Mouse (Mus musculus) kidney, adult 11 months (tissue): Measurements from ENCODE around the gene Zfp866.

Source experiments
- DNase-seq: peaks from one replicate; pipeline ENCODE4 v3.0.0; 2022

Gene Zfp866

DNA sequence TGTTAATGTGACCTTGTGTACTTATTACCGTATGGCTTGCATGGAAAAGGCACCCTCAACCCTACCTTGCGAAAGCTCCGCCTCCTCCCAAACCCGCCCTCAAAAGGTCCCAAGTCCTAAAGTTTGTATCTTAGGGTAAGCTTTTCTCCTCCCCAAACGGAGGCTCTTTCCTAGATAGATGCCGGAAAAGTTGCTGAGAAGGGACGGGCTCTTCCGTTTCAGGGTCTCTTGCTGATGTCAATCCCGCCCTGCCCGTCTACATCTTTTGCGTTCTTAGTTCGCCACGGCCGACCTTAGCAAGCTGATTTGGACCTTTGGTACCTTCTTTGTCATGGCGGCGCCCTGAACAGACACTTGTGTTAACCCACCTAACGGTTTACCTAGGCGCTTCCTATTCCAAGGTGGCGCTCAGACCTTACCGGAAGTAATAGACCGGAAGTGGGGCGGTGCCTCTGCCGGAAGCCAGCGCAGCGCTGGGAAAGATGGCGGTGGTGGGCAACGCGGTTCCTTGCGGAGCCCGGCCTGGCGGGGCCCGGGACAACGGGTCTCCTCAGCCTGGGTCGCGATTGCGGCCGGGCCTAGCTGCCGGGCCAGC lies at the start of gene Zfp866, which contains the start of gene Atp13a1:
TSS of gene Zfp866 (minus strand) at position 406 of the 595 bp plus-strand sequence.
TSS of gene Atp13a1 (plus strand) at position 391 of the 595 bp plus-strand sequence.
- peak; percentile 90 for DNase-seq

GRCm38 (mm10) chr8:69837057-69837682 lies 46.2 kb upstream of the Zfp866 start:
- DNase-seq: peak; percentile 61

- peak; percentile 83 for DNase-seq
Observed at GRCm38 (mm10) chr8:69832298-69832853, 41.4 kb upstream of the Zfp866 start, which contains the start of gene Pbx4. Gene Pbx4 (plus strand): TSS chr8:69832491.

DNA sequence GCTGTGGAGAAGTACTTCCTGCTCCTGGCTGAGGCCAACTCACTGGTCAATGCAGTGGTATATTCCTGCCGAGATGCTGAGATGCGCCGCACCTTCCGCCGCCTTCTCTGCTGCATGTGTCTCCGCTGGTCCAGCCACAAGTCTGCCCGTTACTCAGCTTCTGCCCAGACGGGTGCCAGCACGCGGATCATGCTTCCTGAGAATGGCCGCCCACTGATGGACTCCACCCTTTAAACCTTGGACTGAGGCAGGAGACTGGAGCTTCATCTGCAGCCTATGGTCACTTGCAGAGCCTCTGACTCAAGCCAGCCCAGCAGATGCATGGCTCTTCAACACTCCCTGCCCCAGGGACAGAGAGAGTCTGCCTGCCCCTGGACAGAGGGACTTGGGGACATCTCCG lies 35.4 kb upstream of the Zfp866 start:
- DNase-seq: peak; percentile 67

DNA sequence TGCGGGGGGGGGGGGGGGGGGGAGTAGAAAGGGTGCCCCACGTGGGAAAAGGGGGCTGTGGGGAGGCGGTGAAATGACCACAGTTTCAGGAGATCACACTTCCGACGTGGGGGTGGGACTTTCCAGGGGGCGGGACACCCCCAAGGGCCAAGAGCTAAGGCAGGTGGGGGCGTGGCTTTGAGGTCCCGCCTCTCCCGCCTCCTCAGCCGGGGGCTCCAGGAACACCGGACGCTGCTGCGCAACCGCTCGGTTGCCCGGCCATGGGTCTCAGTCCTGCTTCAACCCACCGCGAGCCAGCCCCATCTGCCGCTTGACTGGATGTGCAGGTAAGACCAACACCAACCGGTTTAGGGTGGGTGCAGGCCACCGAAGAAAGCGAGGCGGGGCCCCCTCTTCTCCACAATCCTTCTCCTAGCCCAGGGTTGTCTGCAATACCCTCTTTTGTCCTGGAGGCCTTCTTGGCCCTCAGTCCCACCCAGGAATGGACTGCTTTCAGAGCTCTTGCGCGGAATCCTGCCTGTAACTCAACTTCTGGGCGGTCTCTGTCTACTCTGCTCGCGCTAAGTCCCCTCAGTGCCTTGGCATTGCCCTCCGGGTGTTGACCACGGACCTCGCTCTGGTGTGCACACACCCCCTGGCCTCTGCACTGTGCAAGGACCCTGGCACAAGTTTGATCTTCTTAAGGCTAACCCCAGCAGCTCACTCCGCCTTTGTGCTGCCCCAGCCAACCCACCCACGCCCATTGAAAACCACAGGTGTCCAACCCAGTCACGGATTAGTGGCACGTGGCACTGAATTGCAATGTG lies 31.6 kb upstream of the Zfp866 start, which contains the start of gene Lpar2:
TSS of gene Lpar2 (plus strand) at position 44 of the 806 bp plus-strand sequence.
- peak; percentile 75 for DNase-seq

DNA sequence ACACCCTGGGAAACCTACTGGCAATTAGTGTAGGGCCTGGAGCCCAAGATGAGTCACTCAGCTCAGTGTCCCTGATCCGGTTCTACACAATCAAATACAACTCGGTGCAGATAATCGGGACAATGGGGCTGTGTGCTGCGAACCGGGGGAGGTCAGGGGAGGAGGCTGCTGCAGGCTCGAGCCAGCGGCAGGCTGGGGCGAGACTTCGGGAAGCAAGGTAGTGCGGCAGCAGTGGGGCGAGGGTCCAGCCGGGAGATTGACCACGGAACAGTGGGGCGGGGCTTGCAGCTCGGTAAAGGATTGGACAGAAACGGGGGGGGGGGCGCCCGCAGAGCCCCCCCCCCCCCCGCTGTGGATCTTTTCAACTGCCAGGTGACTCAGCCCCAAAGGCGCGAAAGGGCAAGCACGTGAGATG lies 31.0 kb upstream of the Zfp866 start:
- peak; percentile 55 for DNase-seq

DNA sequence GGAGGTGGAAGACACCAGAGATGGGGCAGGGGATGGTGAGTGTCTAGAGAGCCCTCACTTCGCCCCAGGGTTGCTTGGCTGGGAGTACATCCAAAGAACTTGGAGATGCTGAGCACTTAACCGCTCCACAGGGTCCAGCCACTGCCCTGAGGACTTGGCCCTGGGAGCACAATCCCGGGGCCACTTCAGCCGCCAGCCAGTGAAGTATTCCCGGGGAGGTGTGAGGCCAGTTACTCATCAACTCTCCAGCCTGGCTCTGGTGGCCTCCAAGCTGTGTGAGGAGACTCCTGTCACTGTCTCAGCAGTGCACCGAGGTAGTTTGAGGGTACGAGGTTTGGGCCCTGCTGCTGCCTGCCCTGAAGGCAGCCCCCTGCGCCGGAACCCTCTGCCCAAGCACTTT lies 29.5 kb upstream of the Zfp866 start:
- DNase-seq: peak; percentile 87

GRCm38 (mm10) chr8:69815396-69815795 lies 24.4 kb upstream of the Zfp866 start:
- DNase-seq: peak; percentile 57

DNA sequence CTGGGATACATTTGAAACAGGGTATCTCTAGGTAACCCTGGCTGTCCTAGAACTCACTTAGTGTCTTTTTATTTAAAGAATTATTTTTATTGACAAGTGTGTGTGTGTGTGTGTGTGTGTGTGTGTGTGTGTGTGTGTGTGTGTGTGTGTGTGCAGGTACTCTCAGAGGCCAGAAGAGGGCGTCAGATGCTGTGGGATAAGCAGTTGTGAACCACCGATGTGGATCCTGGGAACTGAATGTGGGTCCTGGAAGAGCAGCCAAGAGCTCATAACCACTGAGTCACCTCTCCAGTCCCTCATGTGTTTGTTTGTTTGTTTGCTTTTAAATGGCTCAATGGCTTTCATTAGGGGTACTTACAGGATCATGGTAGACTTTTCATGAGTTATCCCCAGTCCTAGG lies 23.9 kb upstream of the Zfp866 start:
- DNase-seq: no peak

GRCm38 (mm10) chr8:69809820-69810219 lies 18.8 kb upstream of the Zfp866 start:
- no peak for DNase-seq

- DNase-seq: no peak
Observed at GRCm38 (mm10) chr8:69808864-69809403, 18.0 kb upstream of the Zfp866 start.

- peak; percentile 74 for DNase-seq
Observed at GRCm38 (mm10) chr8:69808094-69808863, 17.3 kb upstream of the Zfp866 start, which contains the start of gene Gmip. Gene Gmip (plus strand): TSS chr8:69808679.

DNA sequence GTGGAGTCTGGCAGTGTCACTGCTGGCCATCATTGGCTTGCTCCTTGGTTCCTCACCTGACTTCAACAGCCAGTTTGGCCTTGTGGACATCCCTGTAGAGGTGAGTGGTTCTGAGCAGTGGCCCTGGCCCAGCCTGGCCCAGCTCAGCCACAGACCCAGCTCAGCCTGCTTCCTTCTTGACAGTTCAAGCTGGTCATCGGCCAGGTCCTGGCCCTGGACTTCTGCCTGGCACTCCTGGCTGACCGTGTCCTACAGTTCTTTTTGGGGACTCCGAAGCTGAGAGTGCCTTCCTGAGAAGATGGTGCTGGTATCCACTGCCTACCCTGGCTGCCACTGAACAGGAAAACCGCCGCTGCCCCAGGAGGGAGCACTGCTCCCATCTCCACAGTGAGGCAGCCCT lies 16.3 kb upstream of the Zfp866 start:
- DNase-seq: no peak

- peak; percentile 2 for DNase-seq
Observed at GRCm38 (mm10) chr8:69805491-69805890, 14.5 kb upstream of the Zfp866 start.

DNA sequence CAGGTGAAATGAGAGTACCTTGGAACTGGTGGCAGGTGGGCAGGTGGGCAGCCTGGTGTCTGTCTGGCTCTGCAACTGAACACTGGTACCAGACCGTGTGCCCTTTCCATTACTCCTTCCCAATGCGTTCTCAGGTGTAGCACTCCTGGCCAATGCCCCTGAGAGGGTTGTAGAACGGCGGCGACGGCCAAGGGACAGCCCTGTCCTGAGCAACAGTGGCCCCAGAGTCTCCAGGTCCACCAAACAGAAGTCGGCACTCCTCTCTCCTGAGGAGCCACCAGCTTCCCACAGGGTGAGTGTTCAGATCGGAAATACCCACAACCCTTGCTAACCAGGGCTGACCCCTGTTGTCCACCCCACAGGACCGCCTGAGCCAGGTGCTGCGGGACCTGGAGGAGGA lies 14.1 kb upstream of the Zfp866 start:
- peak; percentile 1 for DNase-seq

DNA sequence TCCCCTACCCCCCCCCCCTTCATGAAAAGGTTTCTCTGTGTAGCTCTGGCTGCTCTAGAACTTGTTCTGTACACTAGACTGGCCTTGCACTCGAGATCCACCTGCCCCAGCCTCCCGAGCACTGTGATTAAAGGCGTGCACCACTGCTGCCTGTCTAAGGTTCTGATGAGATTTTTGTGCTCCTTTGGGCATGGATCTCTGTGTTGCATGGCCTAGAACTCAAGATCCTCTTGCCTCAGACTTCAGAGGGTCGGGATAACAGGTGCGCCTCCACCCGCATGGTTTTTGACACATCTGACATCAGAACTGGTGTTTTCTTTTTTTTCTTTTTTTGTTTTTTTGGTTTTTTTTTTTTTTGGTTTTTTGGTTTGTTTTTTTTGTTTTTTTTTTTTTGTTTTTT lies 13.6 kb upstream of the Zfp866 start:
- no peak for DNase-seq

DNA sequence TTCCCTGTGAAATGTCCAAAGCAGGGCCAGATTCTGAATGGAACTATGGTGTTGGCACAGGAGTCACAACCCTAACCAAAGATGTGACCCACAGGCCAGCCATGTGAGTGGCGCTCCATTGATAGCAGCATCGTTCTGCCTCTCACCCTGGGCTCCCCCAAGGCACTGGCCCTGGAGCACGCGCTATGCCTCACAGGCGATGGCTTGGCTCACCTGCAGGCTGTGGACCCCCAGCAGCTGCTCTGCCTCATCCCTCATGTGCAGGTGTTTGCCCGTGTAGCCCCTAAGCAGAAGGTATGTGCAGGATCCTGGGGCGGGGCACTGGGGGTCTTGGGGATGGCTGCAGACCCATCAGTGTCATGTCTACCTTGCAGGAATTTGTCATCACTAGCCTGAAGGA lies 12.4 kb upstream of the Zfp866 start:
- peak; percentile 1 for DNase-seq

DNA sequence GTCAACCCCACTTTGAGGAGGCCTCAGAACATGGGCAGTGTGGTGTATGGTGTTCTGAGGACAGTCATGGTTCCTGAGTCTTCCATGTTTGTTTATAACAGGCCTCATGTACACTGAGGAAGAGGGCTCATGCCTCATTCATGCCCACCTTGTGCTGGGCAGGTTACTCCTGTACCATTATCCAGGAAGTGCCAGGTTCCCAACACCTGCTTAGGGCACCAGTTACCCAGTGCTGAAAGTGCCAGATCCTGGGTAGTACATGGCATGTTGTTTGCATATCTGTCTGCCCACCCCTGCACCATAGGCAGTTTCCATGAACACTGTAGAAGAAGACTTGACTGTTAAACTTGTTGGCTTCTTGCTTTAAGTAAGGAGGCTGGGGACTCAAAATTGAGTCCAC lies 11.2 kb upstream of the Zfp866 start:
- DNase-seq: no peak

- peak; percentile 1 for DNase-seq
Observed at GRCm38 (mm10) chr8:69801796-69802195, 10.8 kb upstream of the Zfp866 start.

GRCm38 (mm10) chr8:69799946-69800345 lies 9.0 kb upstream of the Zfp866 start:
- peak; percentile 1 for DNase-seq

DNA sequence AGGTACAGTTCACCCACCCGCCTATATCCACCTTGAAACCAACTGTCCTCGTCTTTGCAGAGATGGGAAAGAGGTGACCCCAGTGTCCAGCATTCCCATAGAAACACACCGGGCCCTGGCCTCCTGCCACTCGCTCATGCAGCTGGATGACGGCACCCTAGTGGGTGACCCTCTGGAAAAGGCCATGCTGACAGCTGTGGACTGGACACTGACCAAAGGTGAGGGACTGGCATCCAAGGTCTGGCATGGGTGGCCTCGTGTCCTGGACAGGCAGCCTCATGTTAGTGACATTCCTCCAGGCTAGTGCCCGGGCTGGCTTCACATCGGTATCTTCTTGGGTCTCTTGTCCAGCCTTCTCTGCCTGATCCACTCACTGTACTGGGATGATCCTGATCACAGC lies 8.3 kb upstream of the Zfp866 start:
- DNase-seq: peak; percentile 1

GRCm38 (mm10) chr8:69797661-69798060 lies 6.7 kb upstream of the Zfp866 start:
- peak; percentile 1 for DNase-seq
